Mouse (Mus musculus): ENCODE measurements at regions not wholly inside any gene's neighbourhood (a gene's known extent, or its start where the extent isn't known, plus 50 kb on each side); places are given as distances from the start of the nearest gene placed in this dataset.

- in situ Hi-C loops (cut with MboI; ENCODE audit: low pct_unique_long_range_greater_than_20kb in 1 of 2, low sequenced_read_pairs in 2 of 2, unreplicated experiment in 1 of 2) = loop anchor here (10.0 to 25.0 kb wide), 3 partner anchors 82 to 505 kb away; partner anchors contain the start of genes Pnpla5 (in 2 of the 2) and Sult4a1 (in 2 of the 2)
These were observed 52.5 kb upstream of the Prr5 start for GRCm38 (mm10) chr15:84616880-84617279.

- in situ Hi-C loops (cut with MboI; ENCODE audit: low pct_unique_long_range_greater_than_20kb in 1 of 2, low sequenced_read_pairs in 2 of 2, unreplicated experiment in 1 of 2) = loop anchor here (5.0 to 25.0 kb wide), 4 partner anchors 79 to 502 kb away; partner anchors contain the start of genes Pnpla5 (in 2 of the 2) and Sult4a1 (in 2 of the 2)
These were observed 55.6 kb upstream of the Prr5 start for GRCm38 (mm10) chr15:84613536-84614527.

GRCm38 (mm10) chr15:84612961-84613360 lies 55.3 kb upstream of the Rtl6 start:
- in situ Hi-C loops (cut with MboI; ENCODE audit: low pct_unique_long_range_greater_than_20kb in 1 of 2, low sequenced_read_pairs in 2 of 2, unreplicated experiment in 1 of 2) = loop anchor here (5.0 to 25.0 kb wide), 4 partner anchors 78 to 501 kb away; partner anchors contain the start of genes Pnpla5 (in 2 of the 2) and Sult4a1 (in 2 of the 2)

DNA sequence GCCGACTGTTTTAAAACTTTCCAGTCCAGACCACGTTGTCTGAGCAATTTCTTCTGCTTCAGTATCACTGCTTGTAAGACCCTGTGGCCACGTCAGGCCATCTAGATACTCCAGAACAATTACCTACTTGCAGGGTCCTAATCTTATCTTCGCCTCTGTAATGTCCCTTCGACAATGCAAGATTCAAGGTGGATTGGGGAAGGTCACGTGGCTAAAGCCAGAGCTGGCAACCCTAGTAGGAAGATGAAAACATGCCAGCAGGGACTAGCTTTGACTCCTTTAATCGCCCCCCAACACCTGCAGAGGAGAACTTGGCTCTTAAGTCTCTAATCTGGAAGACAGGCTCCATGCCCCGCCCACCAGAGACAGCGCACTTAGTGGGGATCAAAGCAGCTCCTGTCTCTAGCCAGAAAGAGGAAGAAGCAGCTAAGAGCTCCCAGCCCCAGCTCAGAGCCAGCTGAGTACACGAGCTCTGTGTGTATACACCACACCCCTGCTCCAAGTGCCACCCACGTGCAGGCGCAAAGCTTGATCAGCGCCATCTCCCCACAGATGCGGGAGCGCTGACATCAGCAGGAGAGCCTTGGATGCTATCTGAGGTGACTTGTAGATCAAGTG lies 52.3 kb upstream of the Rtl6 start:
- in situ Hi-C loops (cut with MboI; ENCODE audit: low pct_unique_long_range_greater_than_20kb in 1 of 2, low sequenced_read_pairs in 2 of 2, unreplicated experiment in 1 of 2) = loop anchor here (5.0 to 25.0 kb wide), 4 partner anchors 75 to 498 kb away; partner anchors contain the start of genes Pnpla5 (in 2 of the 2) and Sult4a1 (in 2 of the 2)

GRCm38 (mm10) chr15:84609063-84609462 lies 51.4 kb upstream of the Rtl6 start:
- in situ Hi-C loops (cut with MboI; ENCODE audit: low pct_unique_long_range_greater_than_20kb in 1 of 2, low sequenced_read_pairs in 2 of 2, unreplicated experiment in 1 of 2) = loop anchor here (25.0 kb wide), 2 partner anchors 322 to 497 kb away; partner anchors contain the start of genes Pnpla5 (in 2 of the 2) and Sult4a1 (in 2 of the 2)

Measured in mouse embryonic stem cell (cell line).